17 mouse cellular contexts compared by ENCODE assay signal in genomic region chr1:162081693-162082372, GRCm38 (mm10).
A peak's percentile ranks its signal among the peaks of the same experiment; 100 is the strongest.
DNase-seq lines count a peak whose midpoint lies in the region; ATAC-seq and TF ChIP-seq lines count a peak whose summit lies in the region.
"Had no signal": no experiment of that assay in that cellular context is flagged by ENCODE, and none has a peak within 500 bp of the region (broad histone marks: within the 10 kb centered on the region; RNA-seq: fewer than 3 reads in every experiment).

No protein-coding gene starts in this region.

- H3K9me3 ChIP-seq in intestine, embryonic 15.5 days, result no peaks in the 10 kb centered on the region
- H3K9me3 ChIP-seq in intestine, postnatal 0 days (ENCODE audit: control insufficient read depth), result no peaks in the 10 kb centered on the region
- H3K9me3 ChIP-seq in embryonic facial prominence, embryonic 15.5 days (replicated peaks), result no peaks in the 10 kb centered on the region
- no peaks in the 10 kb centered on the region for H3K9me3 ChIP-seq in stomach, embryonic 15.5 days
- H3K9me3 ChIP-seq: heart, embryonic 12.5 days; liver, embryonic 13.5 days had no signal

- 69% methylated on average over 8 of the region's 8 CpGs for WGBS in intestine, embryonic 15.5 days
- 72% methylated on average over 8 of the region's 8 CpGs for WGBS in intestine, postnatal 0 days
- WGBS in embryonic facial prominence, embryonic 15.5 days, result 68% methylated on average over 8 of the region's 8 CpGs
- 70% methylated on average over 8 of the region's 8 CpGs for WGBS in lung, adult 2 months
- WGBS in stomach, embryonic 15.5 days, result 68% methylated on average over 8 of the region's 8 CpGs

- no peak overlapping the region for H3K4me3 ChIP-seq in intestine, embryonic 15.5 days (replicated peaks)
- no peak overlapping the region for H3K4me3 ChIP-seq in intestine, postnatal 0 days (ENCODE audit: low read depth, low read length)
- no peak overlapping the region for H3K4me3 ChIP-seq in embryonic facial prominence, embryonic 15.5 days (replicated peaks)
- H3K4me3 ChIP-seq in lung, adult 2 months (replicated peaks; ENCODE audit: extremely low read depth, low read depth, low read length), result no peak overlapping the region
- no peak overlapping the region for H3K4me3 ChIP-seq in stomach, embryonic 15.5 days (replicated peaks)
- H3K4me3 ChIP-seq: heart, embryonic 12.5 days; liver, embryonic 13.5 days had no signal

- no peak for TF ChIP-seq POLR2A in lung, adult 2 months (IDR thresholded peaks at IDR 0.05; ENCODE audit: borderline replicate concordance, extremely low read depth, low read depth, low read length)

- no peaks in the 10 kb centered on the region for H3K27me3 ChIP-seq in intestine, embryonic 15.5 days (replicated peaks)
- H3K27me3 ChIP-seq in intestine, postnatal 0 days (replicated peaks; ENCODE audit: control insufficient read depth, insufficient read depth, low read length), result no peaks in the 10 kb centered on the region
- H3K27me3 ChIP-seq in embryonic facial prominence, embryonic 15.5 days, result no peaks in the 10 kb centered on the region
- H3K27me3 ChIP-seq in stomach, embryonic 15.5 days (replicated peaks), result no peaks in the 10 kb centered on the region
- H3K27me3 ChIP-seq: heart, embryonic 12.5 days; liver, embryonic 13.5 days had no signal

- H3K4me1 ChIP-seq in intestine, embryonic 15.5 days (replicated peaks), result 0 out of 2 replicates have a peak, but pooled peaks cover 3% of the 10 kb centered on the region
- H3K4me1 ChIP-seq in intestine, postnatal 0 days (replicated peaks; ENCODE audit: control insufficient read depth, insufficient read depth, low read length), result no peaks in the 10 kb centered on the region
- H3K4me1 ChIP-seq in embryonic facial prominence, embryonic 15.5 days, result peaks cover 30% of the 10 kb centered on the region
- H3K4me1 ChIP-seq in lung, adult 2 months (ENCODE audit: control insufficient read depth, insufficient read depth, low read length), result peaks cover 2% of the 10 kb centered on the region
- H3K4me1 ChIP-seq in stomach, embryonic 15.5 days, result peaks cover 18% of the 10 kb centered on the region
- H3K4me1 ChIP-seq: liver, embryonic 13.5 days had no signal

- intact Hi-C loops in gastrocnemius, postnatal 14 days (cut with DNase I; ENCODE audit: low total_unique reads), result no loop called here

- no peak overlapping the region for H3K4me2 ChIP-seq in intestine, embryonic 15.5 days (replicated peaks)
- no peak overlapping the region for H3K4me2 ChIP-seq in intestine, postnatal 0 days (replicated peaks; ENCODE audit: low read depth)
- no peak overlapping the region for H3K4me2 ChIP-seq in embryonic facial prominence, embryonic 15.5 days (replicated peaks)
- no peak overlapping the region for H3K4me2 ChIP-seq in stomach, embryonic 15.5 days
- H3K4me2 ChIP-seq: heart, embryonic 12.5 days; liver, embryonic 13.5 days had no signal

- 0 out of 2 replicates have a peak overlapping the region, but pooled peaks have one; percentile 11 for H3K27ac ChIP-seq in intestine, embryonic 15.5 days
- no peak overlapping the region for H3K27ac ChIP-seq in intestine, postnatal 0 days (ENCODE audit: low read depth, low read length)
- peak overlapping the region; percentile 55 for H3K27ac ChIP-seq in embryonic facial prominence, embryonic 15.5 days (replicated peaks)
- H3K27ac ChIP-seq in stomach, embryonic 15.5 days, result peak overlapping the region; percentile 44; the same call in 1 of the 2 replicates
- H3K27ac ChIP-seq: liver, embryonic 13.5 days had no signal

- no peak for ATAC-seq in intestine, embryonic 15.5 days
- ATAC-seq in intestine, postnatal 0 days, result no peak
- no peak for ATAC-seq in embryonic facial prominence, embryonic 15.5 days (ENCODE audit: insufficient number of reproducible peaks, low FRiP score, low TSS enrichment, low read depth)
- no peak for ATAC-seq in stomach, embryonic 15.5 days (ENCODE audit: insufficient read depth, low FRiP score, low read depth)
- ATAC-seq: midbrain, embryonic 16.5 days had no signal

- H3K36me3 ChIP-seq in intestine, embryonic 15.5 days, result no peaks in the 10 kb centered on the region
- no peaks in the 10 kb centered on the region for H3K36me3 ChIP-seq in intestine, postnatal 0 days (ENCODE audit: control insufficient read depth, insufficient read depth)
- H3K36me3 ChIP-seq in embryonic facial prominence, embryonic 15.5 days, result no peaks in the 10 kb centered on the region
- no peaks in the 10 kb centered on the region for H3K36me3 ChIP-seq in stomach, embryonic 15.5 days
- H3K36me3 ChIP-seq: heart, embryonic 12.5 days; liver, embryonic 13.5 days had no signal

- peak; percentile 13 for DNase-seq in lung, adult 2 months
- DNase-seq in adrenal gland, adult 2 months, result no peak
- DNase-seq in cerebellum, postnatal 10 days, result no peak
- DNase-seq in gastrocnemius, postnatal 14 days, result no peak
- DNase-seq: gastrocnemius, postnatal 25 days; kidney, adult 9 months; kidney, postnatal 4 days; liver, embryonic 13.5 days; right cerebral cortex, adult 18-20 months; spleen, adult 18-20 months; thymus, postnatal 14 days had no signal

- TF ChIP-seq CTCF in intestine, postnatal 0 days (IDR thresholded peaks at IDR 0.05; ENCODE audit: low read depth), result no peak
- no peak for TF ChIP-seq CTCF in lung, adult 2 months (IDR thresholded peaks at IDR 0.05; ENCODE audit: insufficient read depth, low read length)

- no peak overlapping the region for H3K9ac ChIP-seq in intestine, embryonic 15.5 days
- no peak overlapping the region for H3K9ac ChIP-seq in intestine, postnatal 0 days (ENCODE audit: low read depth, low read length)
- no peak overlapping the region for H3K9ac ChIP-seq in embryonic facial prominence, embryonic 15.5 days
- no peak overlapping the region for H3K9ac ChIP-seq in stomach, embryonic 15.5 days
- H3K9ac ChIP-seq: heart, embryonic 12.5 days; liver, embryonic 13.5 days had no signal
